Mouse (Mus musculus) MEL (cell line): Measurements from ENCODE around the gene Sept8. TPM values are rescaled to one million over a fixed set of nuclear protein-coding genes. Genes with fewer than 3 reads are reported as not detected.

ENCODE experiments used
- DNase-seq: peaks from one replicate; pipeline ENCODE4 v3.0.0; 2011; ENCODE audit warnings: low read depth, low spot score
- H3K27ac ChIP-seq: 2 replicates; pipeline ENCODE4 v1.5.1; 2012; ENCODE audit warnings: low read depth, mild to moderate bottlenecking, control low read depth, low read length, moderate library complexity; ENCODE audit not compliant: control insufficient read depth
- H3K27me3 ChIP-seq, 2 experiments: fragments of 150-350 bp in 1 of 2; sonication (generic) in 1 of 2; 2 replicates each; pipeline ENCODE4 v1.6.1; 2012; ENCODE audit warnings: low read length in 2 of 2, mild to moderate bottlenecking in 2 of 2, improper control_type of control experiment in 1 of 2, moderate library complexity in 1 of 2; ENCODE audit not compliant: insufficient read depth in 2 of 2, control insufficient read depth in 1 of 2
- H3K36me3 ChIP-seq, 2 experiments: 2 replicates each; pipeline ENCODE4 v1.6.1; 2012 to 2014; ENCODE audit warnings: low read length in 2 of 2, improper control_type of control experiment in 1 of 2, inconsistent platforms in 1 of 2, mild to moderate bottlenecking in 1 of 2; ENCODE audit not compliant: insufficient read depth in 2 of 2, control insufficient read depth in 1 of 2
- H3K4me1 ChIP-seq, 2 experiments: fragments of 150-350 bp in 1 of 2; sonication (generic) in 1 of 2; 2 replicates each; pipeline ENCODE4 v1.6.1; 2012; ENCODE audit warnings: low read length in 2 of 2, improper control_type of control experiment in 1 of 2, mild to moderate bottlenecking in 1 of 2; ENCODE audit not compliant: insufficient read depth in 2 of 2, control insufficient read depth in 1 of 2
- H3K4me3 ChIP-seq, 2 experiments: fragments of 150-350 bp in 1 of 2; sonication (generic) in 1 of 2; 2 replicates each; pipeline ENCODE4 v1.5.1; 2012; ENCODE audit warnings: low read depth in 2 of 2, low read length in 2 of 2, mild to moderate bottlenecking in 2 of 2, moderate library complexity in 2 of 2, control low read depth in 1 of 2, improper control_type of control experiment in 1 of 2; ENCODE audit not compliant: control insufficient read depth in 1 of 2, insufficient read depth in 1 of 2
- H3K79me2 ChIP-seq: 2 replicates; pipeline ENCODE4 v1.6.1; 2012; ENCODE audit warnings: mild to moderate bottlenecking, low read length, moderate library complexity; ENCODE audit not compliant: control insufficient read depth, poor library complexity, insufficient read depth
- H3K9ac ChIP-seq: 2 replicates; pipeline ENCODE4 v1.6.1; 2012; ENCODE audit warnings: low read depth, mild to moderate bottlenecking, control low read depth, low read length, moderate library complexity; ENCODE audit not compliant: control insufficient read depth, poor library complexity, severe bottlenecking
- H3K9me3 ChIP-seq: fragments of 150-350 bp; sonication (generic); replicated peaks from 2 replicates; pipeline ENCODE4 v1.6.1; 2012; ENCODE audit warnings: mild to moderate bottlenecking, low read length, improper control_type of control experiment, moderate library complexity; ENCODE audit not compliant: insufficient read depth
- BHLHE40 ChIP-seq: IDR thresholded peaks from 2 replicates; pipeline ENCODE4 v1.6.1; 2012; ENCODE audit warnings: low read depth, mild to moderate bottlenecking, inconsistent platforms, low read length, improper control_type of control experiment, borderline replicate concordance
- CHD1 ChIP-seq: IDR thresholded peaks from 2 replicates; pipeline ENCODE4 v1.6.1; 2012; ENCODE audit warnings: low read depth, mild to moderate bottlenecking, inconsistent platforms, low read length, improper control_type of control experiment
- CHD2 ChIP-seq: IDR thresholded peaks from 2 replicates; pipeline ENCODE4 v1.6.1; 2011; ENCODE audit warnings: low read length, improper control_type of control experiment
- E2F4 ChIP-seq: IDR thresholded peaks from 2 replicates; pipeline ENCODE4 v1.6.1; 2011; ENCODE audit warnings: low read depth, low read length, improper control_type of control experiment, borderline replicate concordance
- ELF1 ChIP-seq: IDR thresholded peaks from 2 replicates; pipeline ENCODE4 v1.6.1; 2014; ENCODE audit warnings: low read depth, mild to moderate bottlenecking, inconsistent platforms, low read length, improper control_type of control experiment, moderate library complexity
- EP300 ChIP-seq, 2 experiments: IDR thresholded peaks; 2 replicates each; pipeline ENCODE4 v1.6.1; 2011; ENCODE audit warnings: improper control_type of control experiment in 2 of 2, low read length in 2 of 2, low read depth in 1 of 2, mild to moderate bottlenecking in 1 of 2
- GATA1 ChIP-seq: IDR thresholded peaks from 2 replicates; pipeline ENCODE4 v1.6.1; 2011; ENCODE audit warnings: low read depth, low read length, improper control_type of control experiment
- HCFC1 ChIP-seq: IDR thresholded peaks from 2 replicates; pipeline ENCODE4 v1.6.1; 2012; ENCODE audit warnings: low read depth, mild to moderate bottlenecking, inconsistent platforms, low read length, improper control_type of control experiment, moderate library complexity
- JUND ChIP-seq: IDR thresholded peaks from 2 replicates; pipeline ENCODE4 v1.6.1; 2011; ENCODE audit warnings: low read depth, mild to moderate bottlenecking, improper control_type of control experiment, low read length
- KAT2A ChIP-seq: conservative IDR thresholded peaks from 2 replicates; pipeline ENCODE4 v1.6.1; 2012; ENCODE audit warnings: low read depth, low read length, improper control_type of control experiment, inconsistent platforms
- MAFK ChIP-seq: IDR thresholded peaks from 2 replicates; pipeline ENCODE4 v1.6.1; 2011; ENCODE audit warnings: low read depth, mild to moderate bottlenecking, low read length, improper control_type of control experiment, borderline replicate concordance
- MAZ ChIP-seq: IDR thresholded peaks from 2 replicates; pipeline ENCODE4 v1.6.1; 2012; ENCODE audit warnings: low read depth, mild to moderate bottlenecking, inconsistent platforms, low read length, improper control_type of control experiment
- MEF2A ChIP-seq: IDR thresholded peaks from 2 replicates; pipeline ENCODE4 v1.6.1; 2014; ENCODE audit warnings: low read depth, mild to moderate bottlenecking, inconsistent platforms, low read length, improper control_type of control experiment; ENCODE audit not compliant: poor library complexity, insufficient replicate concordance, severe bottlenecking; ENCODE audit errors: extremely low read depth
- MXI1 ChIP-seq: IDR thresholded peaks from 2 replicates; pipeline ENCODE4 v1.6.1; 2011; ENCODE audit warnings: mild to moderate bottlenecking, low read depth, low read length, improper control_type of control experiment
- MYB ChIP-seq: IDR thresholded peaks from 2 replicates; pipeline ENCODE4 v1.6.1; 2011; ENCODE audit warnings: mild to moderate bottlenecking, low read depth, low read length, improper control_type of control experiment
- MYC ChIP-seq: IDR thresholded peaks from 2 replicates; pipeline ENCODE4 v1.6.1; 2011; ENCODE audit warnings: low read depth, mild to moderate bottlenecking, low read length, improper control_type of control experiment, moderate library complexity
- NELFE ChIP-seq: IDR thresholded peaks from 2 replicates; pipeline ENCODE4 v1.6.1; 2011; ENCODE audit warnings: low read depth, low read length, improper control_type of control experiment
- POLR2A ChIP-seq, 2 experiments: IDR thresholded peaks; 2 replicates each; pipeline ENCODE4 v1.6.1; 2011 to 2012; ENCODE audit warnings: low read length in 2 of 2, mild to moderate bottlenecking in 2 of 2, control low read depth in 1 of 2, improper control_type of control experiment in 1 of 2, low read depth in 1 of 2, moderate library complexity in 1 of 2; ENCODE audit not compliant: control insufficient read depth in 1 of 2, insufficient read depth in 1 of 2, poor library complexity in 1 of 2
- POLR2AphosphoS2 ChIP-seq: IDR thresholded peaks from 2 replicates; pipeline ENCODE4 v1.6.1; 2011; ENCODE audit warnings: low read length, improper control_type of control experiment
- POLR2AphosphoS5 ChIP-seq: IDR thresholded peaks from 2 replicates; pipeline ENCODE4 v1.6.1; 2012; ENCODE audit warnings: low read depth, borderline replicate concordance, mild to moderate bottlenecking, inconsistent platforms, low read length, moderate library complexity, mixed read lengths
- RCOR1 ChIP-seq: IDR thresholded peaks from 2 replicates; pipeline ENCODE4 v1.6.1; 2012; ENCODE audit warnings: low read depth, mild to moderate bottlenecking, inconsistent platforms, low read length, improper control_type of control experiment
- SIN3A ChIP-seq: IDR thresholded peaks from 2 replicates; pipeline ENCODE4 v1.6.1; 2012; ENCODE audit warnings: low read length, improper control_type of control experiment, inconsistent platforms
- SMC3 ChIP-seq: IDR thresholded peaks from 2 replicates; pipeline ENCODE4 v1.6.1; 2011; ENCODE audit warnings: low read depth, low read length, improper control_type of control experiment
- TBP ChIP-seq: IDR thresholded peaks from 2 replicates; pipeline ENCODE4 v1.8.0; 2011; ENCODE audit warnings: low read depth, low read length, improper control_type of control experiment
- TCF12 ChIP-seq: IDR thresholded peaks from 2 replicates; pipeline ENCODE4 v1.6.1; 2014; ENCODE audit warnings: low read depth, mild to moderate bottlenecking, inconsistent platforms, low read length, improper control_type of control experiment, moderate library complexity
- UBTF ChIP-seq: IDR thresholded peaks from 2 replicates; pipeline ENCODE4 v1.6.1; 2012; ENCODE audit warnings: low read depth, mild to moderate bottlenecking, inconsistent platforms, low read length, improper control_type of control experiment, moderate library complexity, borderline replicate concordance; ENCODE audit not compliant: insufficient read depth
- USF1 ChIP-seq: IDR thresholded peaks from 2 replicates; pipeline ENCODE4 v1.6.1; 2014; ENCODE audit warnings: low read depth, mild to moderate bottlenecking, inconsistent platforms, low read length, improper control_type of control experiment, moderate library complexity
- ZC3H11A ChIP-seq: IDR thresholded peaks from 2 replicates; pipeline ENCODE4 v1.6.1; 2012; ENCODE audit warnings: low read depth, mild to moderate bottlenecking, inconsistent platforms, low read length, improper control_type of control experiment
- ZMIZ1 ChIP-seq: IDR thresholded peaks from 2 replicates; pipeline ENCODE4 v1.6.1; 2012; ENCODE audit warnings: low read depth, mild to moderate bottlenecking, inconsistent platforms, low read length, improper control_type of control experiment, moderate library complexity
- ZNF384 ChIP-seq: IDR thresholded peaks from 2 replicates; pipeline ENCODE4 v1.6.1; 2012; ENCODE audit warnings: low read depth, mild to moderate bottlenecking, inconsistent platforms, low read length, improper control_type of control experiment
- polyA plus RNA-seq, 2 experiments: library from polyadenylated mRNA; stranded (reverse) in 1 of 2; unstranded in 1 of 2; fragments of >175 nt in 1 of 2; fragments of >200 nt in 1 of 2; gene quantifications; 2 replicates each; pipeline versions ENCODE4 v1.2.1 to v1.2.4; 2012; ENCODE audit warnings: low replicate concordance in 2 of 2, low read depth in 1 of 2; ENCODE audit not compliant: insufficient read length in 2 of 2, insufficient read depth in 1 of 2, missing spikeins in 1 of 2
- total RNA-seq: library from RNA; depleted of rRNA; stranded (reverse); fragments of 300-350 nt; gene quantifications from 2 replicates; pipeline ENCODE4 v1.2.3, GENCODE M21; 2012

Gene Sept8
- total and polyA plus RNA-seq, 3 experiments: 196 to 294 (median 278) TPM

DNA sequence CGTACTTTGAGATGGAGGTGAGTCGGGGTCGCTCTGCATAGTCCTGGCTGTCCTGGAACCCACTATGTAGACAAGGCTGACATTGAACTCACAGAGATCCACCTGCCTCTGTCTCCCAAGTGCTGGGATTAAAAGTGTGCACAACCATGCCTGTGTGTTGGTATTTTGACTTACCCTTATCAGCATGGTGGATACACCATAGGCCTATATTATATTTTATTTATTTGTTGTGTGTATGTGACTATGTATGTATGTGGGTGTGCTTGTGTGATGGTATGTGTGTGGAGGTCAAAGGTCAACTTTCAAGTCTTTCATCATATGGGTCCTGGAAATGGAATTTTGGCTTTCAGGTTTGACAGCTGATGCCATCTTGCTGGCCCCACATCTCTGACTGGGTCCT lies 3.3 kb downstream of the Sept8 start:
- Histone ChIP-seq H3K27ac (peak overlapping the region; percentile 98), H3K9ac (peak overlapping the region; percentile 95), H3K36me3 (peaks cover 6 to 54% of the 10 kb centered on the region in 2 experiments)

DNA sequence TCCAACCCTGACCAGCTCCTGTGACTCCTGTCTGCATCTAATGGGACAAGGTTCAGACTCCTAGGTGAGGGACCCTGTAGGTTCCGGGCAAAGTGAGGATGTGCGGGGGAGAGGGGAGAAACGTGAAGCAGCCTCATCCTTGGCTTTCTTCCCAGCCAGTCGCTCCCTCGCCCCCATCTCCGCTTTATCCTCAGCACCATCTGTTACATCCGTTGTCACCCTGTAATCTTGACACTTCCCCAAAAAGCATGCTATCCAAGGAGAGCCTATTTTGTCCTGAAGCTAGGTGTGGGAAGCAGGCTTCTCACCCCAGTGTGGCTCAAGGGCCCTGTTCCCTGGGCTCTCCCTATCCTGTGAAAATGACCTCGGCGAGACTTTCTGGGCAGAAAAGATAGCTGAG lies 3.9 kb downstream of the Sept8 start:
- peak overlapping the region; percentile 95 for H3K9ac ChIP-seq
- H3K36me3 ChIP-seq: peaks cover 6 to 56% of the 10 kb centered on the region in 2 experiments
- peaks cover 28 to 62% of the 10 kb centered on the region in 2 experiments for H3K4me1 ChIP-seq
- H3K79me2 ChIP-seq: peaks cover 85% of the 10 kb centered on the region
- H3K27me3 ChIP-seq: no peaks in the 10 kb centered on the region
- H3K4me3 ChIP-seq: peak overlapping the region; percentile 70 to 75
- DNase-seq: peak; percentile 95
- peak overlapping the region; percentile 98 for H3K27ac ChIP-seq
- H3K9me3 ChIP-seq: no peaks in the 10 kb centered on the region
- TF ChIP-seq GATA1 (peak; percentile 96), USF1 (no peak), TBP (peak; percentile 68), E2F4 (no peak), EP300 (IDR thresholded peaks at IDR 0.05; ENCODE audit: low read depth in 1 of 2, low read length in 2 of 2) (peak; percentile 98 to 99), CHD2 (no peak), MEF2A (no peak), BHLHE40 (peak; percentile 91), MYC (peak; percentile 78; the same call in 1 of the 2 replicates), NELFE (no peak), KAT2A (no peak), JUND (no peak), MAZ (peak; percentile 81), ZNF384 (peak; percentile 68), ZMIZ1 (no peak), TCF12 (peak; percentile 96), SMC3 (no peak), ELF1 (no peak), ZC3H11A (0 out of 2 replicates have a peak, but pooled peaks have one; percentile 8), HCFC1 (no peak), RCOR1 (peak; percentile 88), POLR2AphosphoS5 (no peak), SIN3A (peak; percentile 86), UBTF (0 out of 2 replicates have a peak, but pooled peaks have one; percentile 57), POLR2A (IDR thresholded peaks at IDR 0.05; ENCODE audit: control insufficient read depth in 1 of 2, insufficient read depth in 1 of 2, low read depth in 1 of 2, low read length in 2 of 2, poor library complexity in 1 of 2) (peak in 1 of 2 experiments; percentile 44; a peak in 1 of 4 replicates), MYB (peak; percentile 89), MAFK (no peak; the same call in 1 of the 2 replicates)

More for the DNA sequence above, 3.3 kb downstream of the Sept8 start:
- H3K27me3 ChIP-seq: no peaks in the 10 kb centered on the region
- H3K4me1 ChIP-seq: peaks cover 27 to 62% of the 10 kb centered on the region in 2 experiments
- TF ChIP-seq TCF12: no peak
- no peak for TF ChIP-seq EP300 (IDR thresholded peaks at IDR 0.05; ENCODE audit: low read depth in 1 of 2, low read length in 2 of 2)
- no peak for TF ChIP-seq KAT2A
- 0 out of 2 replicates have a peak, but pooled peaks have one; percentile 16 for TF ChIP-seq MYC
- TF ChIP-seq CHD1: peak; percentile 97; the same call in 1 of the 2 replicates
- no peak for TF ChIP-seq POLR2AphosphoS2
- TF ChIP-seq NELFE: 0 out of 2 replicates have a peak, but pooled peaks have one; percentile 23
- TF ChIP-seq MXI1: peak; percentile 1; the same call in 1 of the 2 replicates
- no peak for TF ChIP-seq RCOR1
- no peak for TF ChIP-seq USF1
- TF ChIP-seq MAZ: no peak
- no peaks in the 10 kb centered on the region for H3K9me3 ChIP-seq
- no peak for DNase-seq
- H3K4me3 ChIP-seq: peak overlapping the region; percentile 70 to 75
- peaks cover 79% of the 10 kb centered on the region for H3K79me2 ChIP-seq
